Mouse (Mus musculus) kidney, adult 8-10 months (tissue): ENCODE data around the gene S100a16.
A peak's percentile ranks its signal among the peaks of the same experiment; 100 is the strongest.

Experiments
- DNase-seq, 2 experiments: peaks; one replicate each; pipeline ENCODE4 v3.0.0; 2022

Gene S100a16

GRCm38 (mm10) chr3:90537141-90537904 is at the start of gene S100a16:
S100a16 (plus strand) TSS chr3:90537254.
- peak; percentile 86 to 89 for DNase-seq

GRCm38 (mm10) chr3:90488576-90488975 is 48.5 kb upstream of the S100a16 start:
- DNase-seq: no peak

- DNase-seq: peak; percentile 95 to 97
These were observed 46.3 kb upstream of the S100a16 start, which contains the start of gene Snapin for GRCm38 (mm10) chr3:90490696-90491256. Snapin (minus strand) TSS chr3:90491033.

- DNase-seq: peak in 1 of 2 experiments; percentile 45
These were observed 45.7 kb upstream of the S100a16 start for GRCm38 (mm10) chr3:90491350-90491749.

- no peak for DNase-seq
These were observed 43.1 kb upstream of the S100a16 start for GRCm38 (mm10) chr3:90493831-90494540.

- DNase-seq: no peak
These were observed 41.1 kb upstream of the S100a16 start for GRCm38 (mm10) chr3:90495850-90496525.

GRCm38 (mm10) chr3:90497597-90497996 is 39.5 kb upstream of the S100a16 start:
- DNase-seq: no peak

GRCm38 (mm10) chr3:90503444-90503843 is 33.6 kb upstream of the S100a16 start:
- no peak for DNase-seq

GRCm38 (mm10) chr3:90505216-90505615 is 31.8 kb upstream of the S100a16 start:
- DNase-seq: no peak

GRCm38 (mm10) chr3:90506362-90506761 is 30.7 kb upstream of the S100a16 start:
- DNase-seq: no peak

- no peak for DNase-seq
These were observed 28.6 kb upstream of the S100a16 start for GRCm38 (mm10) chr3:90508287-90508949.

- peak; percentile 99 to 100 for DNase-seq
These were observed 27.9 kb upstream of the S100a16 start, which contains the start of gene Chtop for GRCm38 (mm10) chr3:90508950-90509746. Chtop (minus strand) TSS chr3:90509498.

GRCm38 (mm10) chr3:90509747-90510123 is 27.3 kb upstream of the S100a16 start:
- no peak for DNase-seq

- DNase-seq: no peak
These were observed 24.8 kb upstream of the S100a16 start for GRCm38 (mm10) chr3:90512276-90512675.

GRCm38 (mm10) chr3:90512948-90513642 is 24.0 kb upstream of the S100a16 start:
- no peak for DNase-seq

GRCm38 (mm10) chr3:90513796-90514590 is 23.1 kb upstream of the S100a16 start, which contains the start of the genes S100a1 and S100a13:
S100a1 (minus strand) TSS chr3:90514392.
S100a13 (plus strand) TSS chr3:90514435.
- DNase-seq: peak; percentile 88 to 92

GRCm38 (mm10) chr3:90514691-90515090 is 22.4 kb upstream of the S100a16 start:
- peak; percentile 71 to 73 for DNase-seq

- peak in 1 of 2 experiments; percentile 43 for DNase-seq
These were observed 21.8 kb upstream of the S100a16 start for GRCm38 (mm10) chr3:90515242-90515641.

- no peak for DNase-seq
These were observed 21.3 kb upstream of the S100a16 start for GRCm38 (mm10) chr3:90515789-90516188.

GRCm38 (mm10) chr3:90517711-90518110 is 19.3 kb upstream of the S100a16 start:
- no peak for DNase-seq
